Mouse (Mus musculus) neural tube, embryonic 11.5 days (tissue): Measurements from ENCODE around the gene Tm4sf5. TPM values are rescaled to one million over a fixed set of nuclear protein-coding genes. Genes with fewer than 3 reads are reported as not detected.

Experiments
- ATAC-seq: fragments of 200-750 bp; cut with Nextera tagmentation; 2 replicates; pipeline ENCODE4 v1.8.0; 2017; ENCODE audit warnings: moderate number of reproducible peaks, mild to moderate bottlenecking, moderate TSS enrichment, moderate library complexity; ENCODE audit not compliant: insufficient read depth, low FRiP score, low TSS enrichment
- DNase-seq: peaks from one replicate; pipeline ENCODE4 v3.0.0-alpha.2; 2015; ENCODE audit warnings: low spot score
- H3K27ac ChIP-seq: fragments of 300-500 bp; sonication (generic); 2 replicates; pipeline ENCODE4 v1.5.1; 2014; ENCODE audit warnings: low read depth, mild to moderate bottlenecking, low read length
- H3K27me3 ChIP-seq: fragments of 300-500 bp; sonication (generic); 2 replicates; pipeline ENCODE4 v1.6.1; 2014; ENCODE audit warnings: mild to moderate bottlenecking, low read length, mixed read lengths; ENCODE audit not compliant: control insufficient read depth, insufficient read depth
- H3K36me3 ChIP-seq: fragments of 300-500 bp; sonication (generic); 2 replicates; pipeline ENCODE4 v1.6.1; 2014; ENCODE audit warnings: mild to moderate bottlenecking, low read length, moderate library complexity, mixed read lengths; ENCODE audit not compliant: control insufficient read depth, insufficient read depth
- H3K4me1 ChIP-seq: fragments of 300-500 bp; sonication (generic); 2 replicates; pipeline ENCODE4 v1.6.1; 2014; ENCODE audit warnings: low read length, mixed read lengths; ENCODE audit not compliant: control insufficient read depth, insufficient read depth
- H3K4me2 ChIP-seq: fragments of 300-500 bp; sonication (generic); 2 replicates; pipeline ENCODE4 v1.6.1; 2014; ENCODE audit warnings: low read depth, mild to moderate bottlenecking, moderate library complexity
- H3K4me3 ChIP-seq: fragments of 300-500 bp; sonication (generic); 2 replicates; pipeline ENCODE4 v1.5.1; 2014; ENCODE audit warnings: low read depth, low read length
- H3K9ac ChIP-seq: fragments of 300-500 bp; sonication (generic); 2 replicates; pipeline ENCODE4 v1.6.1; 2014; ENCODE audit warnings: mild to moderate bottlenecking, low read length
- H3K9me3 ChIP-seq: fragments of 300-500 bp; sonication (generic); 2 replicates; pipeline ENCODE4 v1.6.1; 2016; ENCODE audit warnings: low read length; ENCODE audit not compliant: control insufficient read depth
- WGBS: fragments of 180-500 bp; shearing (Covaris S2); extraction: QIAGEN DNeasy Blood & Tissue Kit; methylation state at CpG from one replicate; pipeline ENCODE4 v1.1.7; 2014; 5-methylcytosine and 5-hydroxymethylcytosine counted together
- polyA plus RNA-seq: library from polyadenylated mRNA; unstranded; fragments of >200 nt; fragmentation: Nextera tagmentation; extraction: Ambion mirVana; gene quantifications from 2 replicates; pipeline ENCODE4 v1.2.1, GENCODE M21; 2014

The Tm4sf5 gene
- polyA plus RNA-seq, 1 experiment from 2014 or later: not detected

GRCm38 (mm10) chr11:70551526-70551925 lies 46.5 kb downstream of the Tm4sf5 start:
- WGBS: 89% methylated on average over 8 of the region's 8 CpGs

GRCm38 (mm10) chr11:70553940-70554339 lies 48.9 kb downstream of the Tm4sf5 start:
- no peaks in the 10 kb centered on the region for H3K9me3 ChIP-seq
- H3K27me3 ChIP-seq: no peaks in the 10 kb centered on the region
- H3K4me3 ChIP-seq: no peak overlapping the region
- no peaks in the 10 kb centered on the region for H3K36me3 ChIP-seq
- no peak overlapping the region for H3K4me2 ChIP-seq
- DNase-seq: no peak
- H3K9ac ChIP-seq: no peak overlapping the region
- H3K4me1 ChIP-seq: peaks cover 5% of the 10 kb centered on the region; the same call in 1 of the 2 replicates
- no peak for ATAC-seq
- 16% methylated on average over 7 of the region's 7 CpGs for WGBS
- H3K27ac ChIP-seq: no peak overlapping the region

More at GRCm38 (mm10) chr11:70551526-70551925, 46.5 kb downstream of the Tm4sf5 start:
- H3K9ac ChIP-seq: no peak overlapping the region
- H3K27me3 ChIP-seq: no peaks in the 10 kb centered on the region
- no peak overlapping the region for H3K4me2 ChIP-seq
- ATAC-seq (no peak), DNase-seq (no peak)
- H3K27ac ChIP-seq: no peak overlapping the region
- H3K4me1 ChIP-seq: peaks cover 5% of the 10 kb centered on the region; the same call in 1 of the 2 replicates
- no peaks in the 10 kb centered on the region for H3K36me3 ChIP-seq
- H3K9me3 ChIP-seq: no peaks in the 10 kb centered on the region
- H3K4me3 ChIP-seq: no peak overlapping the region

- DNase-seq (no peak), ATAC-seq (no peak)
- Histone ChIP-seq H3K9me3 (no peaks in the 10 kb centered on the region), H3K36me3 (no peaks in the 10 kb centered on the region), H3K27me3 (no peaks in the 10 kb centered on the region), H3K27ac (no peak overlapping the region), H3K4me1 (peaks cover 5% of the 10 kb centered on the region; the same call in 1 of the 2 replicates), H3K4me3 (no peak overlapping the region), H3K4me2 (no peak overlapping the region), H3K9ac (no peak overlapping the region)
- whole genome bisulfite sequencing: 89% methylated on average over 9 of the region's 9 CpGs
Measured at GRCm38 (mm10) chr11:70557545-70557944, 52.5 kb downstream of the Tm4sf5 start.

Other genes starting within 250 kb of the Tm4sf5 start
- gene Alox12, start 249.9 kb upstream of the Tm4sf5 start, polyA plus RNA-seq: 4.0 and 4.7 TPM in 2 replicates
- gene Alox12e, start 182.6 kb upstream of the Tm4sf5 start, polyA plus RNA-seq: not detected in 2 replicates
- not detected in 2 replicates for gene Alox15, start 153.2 kb upstream of the Tm4sf5 start, polyA plus RNA-seq
- gene Pelp1, start 95.2 kb upstream of the Tm4sf5 start, polyA plus RNA-seq: 38.3 and 41.8 TPM in 2 replicates
- 24.2 and 31.0 TPM in 2 replicates for gene Arrb2, start 72.6 kb upstream of the Tm4sf5 start, polyA plus RNA-seq
- gene Med11, start 53.3 kb upstream of the Tm4sf5 start, polyA plus RNA-seq: 39.1 and 41.6 TPM in 2 replicates
- gene Zmynd15, start 45.8 kb upstream of the Tm4sf5 start, polyA plus RNA-seq: 0.19 TPM in 1 of 2 replicates, not detected in the other
- gene Cxcl16, start 45.3 kb upstream of the Tm4sf5 start, polyA plus RNA-seq: 0.84 and 0.93 TPM in 2 replicates
- 0.39 TPM in 1 of 2 replicates, not detected in the other for gene Vmo1, start 9.4 kb downstream of the Tm4sf5 start, polyA plus RNA-seq
- gene Gltpd2, start 14.0 kb downstream of the Tm4sf5 start, polyA plus RNA-seq: 0.20 TPM in 1 of 2 replicates, not detected in the other
- gene Psmb6, start 20.1 kb downstream of the Tm4sf5 start, polyA plus RNA-seq: 898 and 923 TPM in 2 replicates
- not detected in 2 replicates for gene Gm40193, start 27.7 kb downstream of the Tm4sf5 start, polyA plus RNA-seq
- 2.9 and 4.0 TPM in 2 replicates for gene Pld2, start 34.8 kb downstream of the Tm4sf5 start, polyA plus RNA-seq
- gene Mink1, start 57.6 kb downstream of the Tm4sf5 start, polyA plus RNA-seq: 15.0 and 16.0 TPM in 2 replicates
- gene 4930544D05Rik, start 110.6 kb downstream of the Tm4sf5 start, polyA plus RNA-seq: not detected in 2 replicates
- gene Chrne, start 114.0 kb downstream of the Tm4sf5 start, polyA plus RNA-seq: 0.41 TPM in 1 of 2 replicates, not detected in the other
- 1.3 and 1.6 TPM in 2 replicates for gene Gp1ba, start 133.9 kb downstream of the Tm4sf5 start, polyA plus RNA-seq
- gene Rnf167, start 142.0 kb downstream of the Tm4sf5 start, polyA plus RNA-seq: 86.4 and 92.9 TPM in 2 replicates
- 142 and 146 TPM in 2 replicates for gene Slc25a11, start 142.2 kb downstream of the Tm4sf5 start, polyA plus RNA-seq
- 1,399 and 1,464 TPM in 2 replicates for gene Pfn1, start 149.4 kb downstream of the Tm4sf5 start, polyA plus RNA-seq
- gene Eno3, start 152.0 kb downstream of the Tm4sf5 start, polyA plus RNA-seq: 39.3 and 48.9 TPM in 2 replicates
- gene Spag7, start 164.2 kb downstream of the Tm4sf5 start, polyA plus RNA-seq: 146 and 152 TPM in 2 replicates
- 10.7 and 10.8 TPM in 2 replicates for gene Camta2, start 182.9 kb downstream of the Tm4sf5 start, polyA plus RNA-seq
- 0.86 and 1.3 TPM in 2 replicates for gene Inca1, start 194.9 kb downstream of the Tm4sf5 start, polyA plus RNA-seq
- 5.4 and 6.5 TPM in 2 replicates for gene Kif1c, start 195.3 kb downstream of the Tm4sf5 start, polyA plus RNA-seq